Mouse (Mus musculus): ENCODE data around the gene Pskh1.

DNA sequence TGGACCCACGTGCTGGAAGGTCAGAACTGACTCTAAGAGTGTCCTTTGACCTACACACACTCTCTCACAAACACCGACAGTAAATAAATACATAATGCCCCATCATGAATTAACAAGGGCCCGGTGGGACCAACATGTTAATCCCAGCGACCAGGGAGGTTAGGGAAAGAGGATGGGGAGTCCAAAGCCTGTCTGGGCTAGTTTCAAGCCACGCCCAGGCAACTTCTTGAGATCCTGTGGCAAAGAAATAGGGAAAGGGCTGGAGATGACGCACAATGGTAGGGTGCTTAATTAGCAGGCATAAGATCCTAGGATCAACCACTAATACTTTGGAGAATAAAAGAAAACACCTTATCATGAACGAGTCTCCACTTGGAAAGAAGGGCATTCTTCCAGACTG lies 49.6 kb upstream of the Pskh1 start:
- TF ChIP-seq CTCF (IDR thresholded peaks at IDR 0.05; ENCODE audit: control insufficient read depth, insufficient read depth, insufficient read length): no peak
- TF ChIP-seq FOSL1 (IDR thresholded peaks at IDR 0.05; ENCODE audit: insufficient read depth, low read length, poor library complexity, severe bottlenecking): no peak
